Comparison of ENCODE assay signal across 9 mouse cellular contexts in the genomic region with DNA sequence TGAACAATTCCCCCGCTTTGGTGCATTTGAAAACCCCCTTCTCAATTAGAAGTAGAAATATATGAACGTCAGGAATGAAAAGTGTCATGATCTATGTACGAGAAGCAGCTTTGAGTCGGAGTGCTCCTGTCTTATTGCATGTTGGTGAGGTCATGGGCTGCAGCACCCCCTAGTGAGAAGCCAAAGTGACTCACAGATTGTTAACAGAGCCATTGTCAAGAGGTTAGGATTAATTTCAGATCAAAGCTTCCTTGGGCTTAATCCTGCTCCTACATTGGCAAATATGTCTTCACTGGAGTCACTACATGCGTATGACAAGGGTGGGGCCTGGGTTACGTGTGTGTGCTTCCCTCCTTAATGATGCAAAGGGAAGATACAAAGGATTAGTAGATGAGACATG.
A peak's percentile ranks its signal among the peaks of the same experiment; 100 is the strongest.
DNase-seq lines count a peak whose midpoint lies in the region; ATAC-seq and TF ChIP-seq lines count a peak whose summit lies in the region.
"Had no signal": no experiment of that assay in that cellular context is flagged by ENCODE, and none has a peak within 500 bp of the region (broad histone marks: within the 10 kb centered on the region; RNA-seq: fewer than 3 reads in every experiment).

No protein-coding gene starts in this region.

- H3K27me3 ChIP-seq in cerebellum, adult 2 months (ENCODE audit: control insufficient read depth, insufficient read depth, low read length), result no peaks in the 10 kb centered on the region
- H3K27me3 ChIP-seq: lung, embryonic 15.5 days had no signal

- 86% methylated on average over 6 of the region's 6 CpGs for WGBS in cerebellum, adult 2 months

- H3K27ac ChIP-seq in cerebellum, adult 2 months (ENCODE audit: insufficient read depth, low read length), result no peak overlapping the region
- H3K27ac ChIP-seq: lung, embryonic 15.5 days had no signal

- DNase-seq in cerebellum, adult 2 months, result no peak
- DNase-seq in cerebellum, adult 9-10 months, result no peak
- DNase-seq in layer of hippocampus, adult 11-12 months (ENCODE audit: low spot score), result peak; percentile 11
- no peak for DNase-seq in layer of hippocampus, postnatal 10 days (ENCODE audit: low spot score in 2 of 2)
- DNase-seq in brain, embryonic 14.5 days (ENCODE audit: low read depth), result peak; percentile 54
- DNase-seq in frontal cortex, postnatal 25 days (ENCODE audit: low spot score in 2 of 2), result no peak
- DNase-seq in MN1 (ENCODE audit: low spot score), result no peak

- TF ChIP-seq CTCF in cerebellum, adult 2 months (IDR thresholded peaks at IDR 0.05; ENCODE audit: borderline replicate concordance, insufficient read depth, low read depth, low read length), result peak; percentile 21; the same call in 1 of the 2 replicates
- TF ChIP-seq CTCF in brain, embryonic 14.5 days (IDR thresholded peaks at IDR 0.05; ENCODE audit: borderline replicate concordance, extremely low read depth, insufficient read depth, insufficient read length), result no peak

- H3K4me3 ChIP-seq in cerebellum, adult 2 months (replicated peaks; ENCODE audit: insufficient read depth, low read depth, low read length), result no peak overlapping the region
- H3K4me3 ChIP-seq: lung, embryonic 15.5 days had no signal

- TF ChIP-seq POLR2A in cerebellum, adult 2 months (IDR thresholded peaks at IDR 0.05; ENCODE audit: borderline replicate concordance, insufficient read depth, low read length), result no peak
- no peak for TF ChIP-seq POLR2A in brain, embryonic 14.5 days (IDR thresholded peaks at IDR 0.05; ENCODE audit: borderline replicate concordance, extremely low read depth, insufficient read depth, insufficient read length, poor library complexity, severe bottlenecking)

- ATAC-seq in megakaryocyte progenitor cell, adult 5-6 weeks (replicated peaks; ENCODE audit: poor library complexity), result peak; percentile 90

- H3K4me1 ChIP-seq in cerebellum, adult 2 months (ENCODE audit: control insufficient read depth, insufficient read depth, low read length), result no peaks in the 10 kb centered on the region
- H3K4me1 ChIP-seq: lung, embryonic 15.5 days had no signal

Comparison
In these comparisons a context has a peak if more than half of its experiments do, and no peak if none do; other contexts are left out.
1. DNase-seq: peak in layer of hippocampus, adult 11-12 months (single experiment) and brain, embryonic 14.5 days (single experiment); none in cerebellum, adult 2 months (0 of 2), cerebellum, adult 9-10 months (single experiment), layer of hippocampus, postnatal 10 days (0 of 2), frontal cortex, postnatal 25 days (0 of 2) and MN1 (single experiment).